Mouse (Mus musculus) neural tube, embryonic 12.5 days (tissue): Measurements from ENCODE around the gene 4921504E06Rik. TPM values are rescaled to one million over a fixed set of nuclear protein-coding genes. Genes with fewer than 3 reads are reported as not detected.

Experiments
- ATAC-seq: fragments of 200-750 bp; cut with Nextera tagmentation; 2 replicates; pipeline ENCODE4 v1.8.0; 2017; ENCODE audit warnings: low read depth, mild to moderate bottlenecking, moderate TSS enrichment, moderate library complexity; ENCODE audit not compliant: low FRiP score
- H3K27ac ChIP-seq: fragments of 300-500 bp; sonication (generic); 2 replicates; pipeline ENCODE4 v1.5.1; 2016
- H3K27me3 ChIP-seq: fragments of 300-500 bp; sonication (generic); replicated peaks from 2 replicates; pipeline ENCODE4 v1.6.1; 2016; ENCODE audit warnings: mild to moderate bottlenecking
- H3K36me3 ChIP-seq: fragments of 300-500 bp; sonication (generic); 2 replicates; pipeline ENCODE4 v1.6.1; 2016; ENCODE audit warnings: mild to moderate bottlenecking
- H3K4me1 ChIP-seq: fragments of 300-500 bp; sonication (generic); 2 replicates; pipeline ENCODE4 v1.6.1; 2016
- H3K4me2 ChIP-seq: fragments of 300-500 bp; sonication (generic); replicated peaks from 2 replicates; pipeline ENCODE4 v1.6.1; 2016; ENCODE audit warnings: mild to moderate bottlenecking
- H3K4me3 ChIP-seq: fragments of 300-500 bp; sonication (generic); 2 replicates; pipeline ENCODE4 v1.5.1; 2016
- H3K9ac ChIP-seq: fragments of 300-500 bp; sonication (generic); 2 replicates; pipeline ENCODE4 v1.6.1; 2016; ENCODE audit warnings: mild to moderate bottlenecking
- H3K9me3 ChIP-seq: fragments of 300-500 bp; sonication (generic); 2 replicates; pipeline ENCODE4 v1.6.1; 2016; ENCODE audit warnings: mild to moderate bottlenecking
- WGBS: fragments of 180-500 bp; shearing (Covaris S2); methylation state at CpG from one replicate; pipeline ENCODE4 v1.1.7; 2016; 5-methylcytosine and 5-hydroxymethylcytosine counted together
- polyA plus RNA-seq: library from polyadenylated mRNA; unstranded; fragments of >200 nt; fragmentation: Nextera tagmentation; extraction: Ambion mirVana; gene quantifications from 2 replicates; pipeline ENCODE4 v1.2.1, GENCODE M21; 2016

4921504E06Rik gene
- polyA plus RNA-seq, 1 experiment from 2014 or later: not detected

- H3K4me2 ChIP-seq: no peak overlapping the region
- H3K27ac ChIP-seq: no peak overlapping the region
- H3K4me3 ChIP-seq: no peak overlapping the region
- 94% methylated on average over 2 of the region's 2 CpGs for whole genome bisulfite sequencing
- H3K9me3 ChIP-seq: no peaks in the 10 kb centered on the region
- no peak for ATAC-seq
- H3K27me3 ChIP-seq: peaks cover 12% of the 10 kb centered on the region
- H3K36me3 ChIP-seq: no peaks in the 10 kb centered on the region
- H3K4me1 ChIP-seq: peaks cover 8% of the 10 kb centered on the region
- no peak overlapping the region for H3K9ac ChIP-seq
Observed at GRCm38 (mm10) chr2:19551396-19551795, 2.3 kb downstream of the 4921504E06Rik start.

DNA sequence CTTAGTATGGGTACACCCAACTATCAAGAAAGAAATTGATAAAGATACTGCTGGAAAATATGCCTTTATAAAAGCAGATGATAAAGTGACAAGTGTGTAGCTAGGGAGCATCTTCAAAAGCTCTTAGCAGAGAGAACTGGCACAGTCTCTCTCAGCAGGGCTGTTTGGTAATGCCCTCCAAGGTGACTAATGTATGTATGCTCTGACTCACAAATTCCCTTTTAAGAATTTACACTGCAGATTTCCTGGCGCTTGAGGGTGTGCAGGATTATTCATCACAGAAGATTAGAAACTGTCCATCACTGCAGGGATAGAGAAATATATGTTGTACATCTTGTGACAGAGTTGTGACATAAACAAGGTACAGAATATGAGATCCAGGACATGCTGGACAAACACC is 12.8 kb downstream of the 4921504E06Rik start:
- Histone ChIP-seq H3K9me3 (no peaks in the 10 kb centered on the region), H3K27me3 (no peaks in the 10 kb centered on the region), H3K4me3 (no peak overlapping the region), H3K4me1 (no peaks in the 10 kb centered on the region), H3K27ac (no peak overlapping the region), H3K36me3 (no peaks in the 10 kb centered on the region), H3K9ac (no peak overlapping the region), H3K4me2 (no peak overlapping the region)
- WGBS: 79% methylated on average over 1 of the region's 1 CpGs
- no peak for ATAC-seq

GRCm38 (mm10) chr2:19529428-19529827 is 24.3 kb downstream of the 4921504E06Rik start:
- Histone ChIP-seq H3K4me1 (no peaks in the 10 kb centered on the region), H3K36me3 (no peaks in the 10 kb centered on the region), H3K9ac (no peak overlapping the region), H3K4me2 (no peak overlapping the region), H3K9me3 (no peaks in the 10 kb centered on the region), H3K27me3 (no peaks in the 10 kb centered on the region), H3K27ac (no peak overlapping the region), H3K4me3 (no peak overlapping the region)
- no peak for ATAC-seq
- WGBS: 84% methylated on average over 2 of the region's 2 CpGs

DNA sequence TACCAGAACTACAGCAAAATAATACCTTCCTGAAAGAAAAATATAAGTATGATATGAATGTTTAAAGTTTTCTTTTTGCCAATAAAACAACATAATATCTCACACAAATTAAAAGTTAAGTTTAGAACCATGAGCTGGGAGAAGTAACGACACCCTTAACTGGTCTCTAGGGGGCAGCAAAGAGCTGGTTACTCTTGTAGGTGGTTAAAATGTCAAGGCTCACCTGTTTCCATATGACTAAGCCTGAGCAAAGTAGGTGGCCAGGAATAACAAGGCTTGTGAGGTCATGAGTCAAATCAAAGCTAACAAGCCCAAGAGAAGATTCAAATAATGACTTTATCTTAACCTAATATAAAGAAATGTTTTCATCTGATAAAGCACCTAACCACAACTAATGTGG is 24.9 kb downstream of the 4921504E06Rik start:
- ATAC-seq: no peak
- Histone ChIP-seq H3K4me1 (no peaks in the 10 kb centered on the region), H3K4me2 (no peak overlapping the region), H3K36me3 (no peaks in the 10 kb centered on the region), H3K4me3 (no peak overlapping the region), H3K27me3 (no peaks in the 10 kb centered on the region), H3K9me3 (no peaks in the 10 kb centered on the region), H3K27ac (no peak overlapping the region), H3K9ac (no peak overlapping the region)
- WGBS: 0% methylated on average over 1 of the region's 1 CpGs

DNA sequence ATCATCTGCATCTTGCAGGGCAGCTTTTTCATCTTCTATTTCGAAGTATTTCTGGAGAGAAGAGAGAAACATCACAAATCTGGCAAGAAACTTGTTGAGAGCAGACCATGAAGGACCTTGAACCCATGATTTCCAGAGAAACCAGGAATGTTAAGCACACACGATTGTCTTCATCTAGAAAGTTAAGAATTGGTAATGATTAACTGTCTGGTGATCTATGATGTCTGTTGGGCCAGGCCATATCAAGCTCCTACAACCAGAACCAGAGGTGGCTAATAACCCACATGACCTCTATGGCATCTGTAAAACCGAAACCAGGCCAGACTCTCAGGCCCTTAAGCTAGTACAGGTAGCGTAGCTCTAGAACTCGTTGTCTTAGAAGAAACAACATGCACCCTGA is 29.6 kb downstream of the 4921504E06Rik start:
- Histone ChIP-seq H3K4me1 (no peaks in the 10 kb centered on the region), H3K4me2 (no peak overlapping the region), H3K9ac (no peak overlapping the region), H3K27ac (no peak overlapping the region), H3K4me3 (no peak overlapping the region), H3K27me3 (no peaks in the 10 kb centered on the region), H3K9me3 (no peaks in the 10 kb centered on the region), H3K36me3 (no peaks in the 10 kb centered on the region)
- no peak for ATAC-seq
- 90% methylated on average over 5 of the region's 5 CpGs for WGBS

GRCm38 (mm10) chr2:19521662-19522061 is 32.1 kb downstream of the 4921504E06Rik start:
- Histone ChIP-seq H3K9me3 (no peaks in the 10 kb centered on the region), H3K9ac (no peak overlapping the region), H3K27me3 (no peaks in the 10 kb centered on the region), H3K4me2 (no peak overlapping the region), H3K4me3 (no peak overlapping the region), H3K4me1 (no peaks in the 10 kb centered on the region), H3K27ac (no peak overlapping the region), H3K36me3 (no peaks in the 10 kb centered on the region)
- WGBS: 47% methylated on average over 7 of the region's 7 CpGs
- ATAC-seq: no peak

- no peak overlapping the region for H3K27ac ChIP-seq
- H3K9ac ChIP-seq: no peak overlapping the region
- no peak; the same call in 1 of the 2 replicates for ATAC-seq
- no peak overlapping the region for H3K4me2 ChIP-seq
- WGBS: 91% methylated on average over 2 of the region's 2 CpGs
- H3K9me3 ChIP-seq: no peaks in the 10 kb centered on the region
- H3K4me3 ChIP-seq: no peak overlapping the region
- no peaks in the 10 kb centered on the region for H3K27me3 ChIP-seq
- no peaks in the 10 kb centered on the region for H3K4me1 ChIP-seq
- H3K36me3 ChIP-seq: no peaks in the 10 kb centered on the region
Observed at GRCm38 (mm10) chr2:19520617-19521016, 33.1 kb downstream of the 4921504E06Rik start.

- H3K9me3 ChIP-seq: no peaks in the 10 kb centered on the region
- H3K36me3 ChIP-seq: no peaks in the 10 kb centered on the region
- no peaks in the 10 kb centered on the region for H3K4me1 ChIP-seq
- peak; percentile 79 for ATAC-seq
- no peaks in the 10 kb centered on the region for H3K27me3 ChIP-seq
- H3K4me3 ChIP-seq: no peak overlapping the region
- H3K9ac ChIP-seq: no peak overlapping the region
- H3K4me2 ChIP-seq: no peak overlapping the region
- WGBS: 7% methylated on average over 7 of the region's 7 CpGs
- H3K27ac ChIP-seq: no peak overlapping the region
Observed at GRCm38 (mm10) chr2:19519768-19520167, 33.9 kb downstream of the 4921504E06Rik start.

DNA sequence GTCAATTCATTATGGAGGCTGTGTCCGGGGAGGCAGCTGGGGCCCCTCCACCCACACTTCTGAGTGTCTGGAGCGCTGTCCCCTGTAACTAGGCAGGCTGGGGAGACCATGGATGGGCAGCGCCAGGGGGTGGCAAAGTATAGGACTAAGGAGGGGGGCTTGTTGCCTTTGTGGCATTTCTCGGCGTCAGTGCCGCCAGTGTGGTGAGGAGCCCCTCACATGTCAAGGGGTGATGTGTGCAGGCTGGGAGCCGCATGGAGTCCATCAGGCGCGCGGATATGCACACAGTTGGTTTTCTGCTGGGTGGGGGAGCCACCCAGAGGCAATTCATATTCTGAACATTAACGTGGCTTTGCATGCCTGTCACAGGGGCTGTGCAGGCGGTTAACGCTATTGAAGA is 35.8 kb downstream of the 4921504E06Rik start:
- H3K36me3 ChIP-seq: no peaks in the 10 kb centered on the region
- no peaks in the 10 kb centered on the region; the same call in 1 of the 2 replicates for H3K27me3 ChIP-seq
- no peak overlapping the region for H3K4me3 ChIP-seq
- WGBS: 36% methylated on average over 13 of the region's 13 CpGs
- H3K9me3 ChIP-seq: no peaks in the 10 kb centered on the region
- ATAC-seq: peak; percentile 39
- no peak overlapping the region for H3K9ac ChIP-seq
- peak overlapping the region; percentile 40 for H3K4me2 ChIP-seq
- no peak overlapping the region for H3K27ac ChIP-seq
- no peaks in the 10 kb centered on the region for H3K4me1 ChIP-seq

GRCm38 (mm10) chr2:19512381-19512780 is 41.3 kb downstream of the 4921504E06Rik start:
- Histone ChIP-seq H3K9me3 (no peaks in the 10 kb centered on the region), H3K4me2 (no peak overlapping the region), H3K27me3 (no peaks in the 10 kb centered on the region; the same call in 1 of the 2 replicates), H3K4me3 (no peak overlapping the region), H3K27ac (no peak overlapping the region), H3K9ac (no peak overlapping the region), H3K4me1 (no peaks in the 10 kb centered on the region), H3K36me3 (no peaks in the 10 kb centered on the region)
- no peak for ATAC-seq
- 76% methylated on average over 5 of the region's 5 CpGs for WGBS

- no peak overlapping the region for H3K9ac ChIP-seq
- ATAC-seq: no peak
- H3K27ac ChIP-seq: no peak overlapping the region
- 63% methylated on average over 5 of the region's 5 CpGs for WGBS
- no peaks in the 10 kb centered on the region for H3K9me3 ChIP-seq
- H3K4me3 ChIP-seq: no peak overlapping the region
- H3K4me2 ChIP-seq: no peak overlapping the region
- no peaks in the 10 kb centered on the region for H3K36me3 ChIP-seq
- no peaks in the 10 kb centered on the region for H3K4me1 ChIP-seq
- no peaks in the 10 kb centered on the region; the same call in 1 of the 2 replicates for H3K27me3 ChIP-seq
Observed at GRCm38 (mm10) chr2:19511032-19511431, 42.7 kb downstream of the 4921504E06Rik start.

- ATAC-seq: no peak
- Histone ChIP-seq H3K27me3 (no peaks in the 10 kb centered on the region), H3K36me3 (no peaks in the 10 kb centered on the region), H3K9me3 (no peaks in the 10 kb centered on the region), H3K9ac (no peak overlapping the region), H3K4me3 (no peak overlapping the region), H3K4me2 (no peak overlapping the region), H3K4me1 (no peaks in the 10 kb centered on the region), H3K27ac (no peak overlapping the region)
- WGBS: 93% methylated on average over 1 of the region's 1 CpGs
Observed at GRCm38 (mm10) chr2:19505744-19506143, 48.0 kb downstream of the 4921504E06Rik start.

- no peak for ATAC-seq
- H3K36me3 ChIP-seq: no peaks in the 10 kb centered on the region
- 85% methylated on average over 3 of the region's 3 CpGs for WGBS
Observed at GRCm38 (mm10) chr2:19490262-19490661, 63.5 kb downstream of the 4921504E06Rik start.

More at GRCm38 (mm10) chr2:19490262-19490661, 63.5 kb downstream of the 4921504E06Rik start:
- H3K27ac ChIP-seq: no peak overlapping the region
- H3K4me1 ChIP-seq: no peaks in the 10 kb centered on the region
- no peak overlapping the region for H3K4me2 ChIP-seq
- H3K9me3 ChIP-seq: no peaks in the 10 kb centered on the region
- H3K9ac ChIP-seq: no peak overlapping the region
- no peaks in the 10 kb centered on the region for H3K27me3 ChIP-seq
- no peak overlapping the region for H3K4me3 ChIP-seq
